Mouse (Mus musculus) embryonic facial prominence, embryonic 10.5 days (tissue): ENCODE results near the gene Msmp. TPM values are rescaled to one million over a fixed set of nuclear protein-coding genes. Genes with fewer than 3 reads are reported as not detected.

ENCODE experiments used
- DNase-seq: peaks from one replicate; pipeline ENCODE4 v3.0.0-alpha.2; 2017; ENCODE audit warnings: low spot score
- H3K27ac ChIP-seq: fragments of 300-500 bp; sonication (generic); replicated peaks from 2 replicates; pipeline ENCODE4 v1.5.1; 2016; ENCODE audit warnings: mild to moderate bottlenecking
- H3K27me3 ChIP-seq: fragments of 300-500 bp; sonication (generic); replicated peaks from 2 replicates; pipeline ENCODE4 v1.6.1; 2016; ENCODE audit warnings: low read depth, mild to moderate bottlenecking; ENCODE audit not compliant: poor library complexity, severe bottlenecking
- H3K36me3 ChIP-seq: fragments of 300-500 bp; sonication (generic); replicated peaks from 2 replicates; pipeline ENCODE4 v1.6.1; 2016; ENCODE audit warnings: mild to moderate bottlenecking, moderate library complexity
- H3K4me1 ChIP-seq: fragments of 300-500 bp; sonication (generic); 2 replicates; pipeline ENCODE4 v1.6.1; 2016
- H3K4me3 ChIP-seq: fragments of 300-500 bp; sonication (generic); 2 replicates; pipeline ENCODE4 v1.5.1; 2016; ENCODE audit warnings: mild to moderate bottlenecking, moderate library complexity
- H3K9me3 ChIP-seq: fragments of 300-500 bp; sonication (generic); 2 replicates; pipeline ENCODE4 v1.6.1; 2016; ENCODE audit warnings: mild to moderate bottlenecking
- WGBS: fragments of 180-500 bp; shearing (Covaris S2); methylation state at CpG from one replicate; pipeline ENCODE4 v1.1.7; 2016; 5-methylcytosine and 5-hydroxymethylcytosine counted together
- polyA plus RNA-seq: library from polyadenylated mRNA; unstranded; fragments of >200 nt; fragmentation: Nextera tagmentation; extraction: Ambion mirVana; gene quantifications from 2 replicates; pipeline ENCODE4 v1.2.1, GENCODE M21; 2016

The Msmp gene
- polyA plus RNA-seq, 1 experiment from 2014 or later: 0.34 TPM

GRCm38 (mm10) chr4:43567140-43567539 lies 17.2 kb downstream of the Msmp start:
- Histone ChIP-seq H3K4me3 (no peak overlapping the region), H3K4me1 (peaks cover 10% of the 10 kb centered on the region), H3K36me3 (peaks cover 77% of the 10 kb centered on the region), H3K27me3 (no peaks in the 10 kb centered on the region), H3K9me3 (no peaks in the 10 kb centered on the region), H3K27ac (no peak overlapping the region)
- no peak for DNase-seq
- 94% methylated on average over 9 of the region's 9 CpGs for WGBS

DNA sequence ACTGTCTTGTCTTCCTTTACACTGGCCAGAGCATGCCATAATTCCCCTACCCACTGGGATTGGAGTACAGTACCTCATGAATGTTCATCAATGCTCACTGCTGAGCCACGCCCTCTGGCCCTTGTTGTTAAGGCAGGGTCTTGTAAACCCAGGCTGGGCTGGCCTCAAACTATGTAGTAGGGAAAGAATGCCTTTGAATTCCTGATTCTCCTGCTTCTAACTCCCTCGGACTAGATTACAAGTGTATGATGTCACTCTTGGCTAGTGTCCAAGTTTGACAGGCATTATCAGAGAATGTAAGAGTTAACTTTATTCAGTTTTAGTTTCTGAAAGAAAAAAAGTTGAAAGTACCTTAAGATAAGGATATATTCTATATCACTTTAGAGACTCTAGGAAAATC lies 20.1 kb downstream of the Msmp start:
- DNase-seq: no peak
- H3K4me1 ChIP-seq: peaks cover 37% of the 10 kb centered on the region
- H3K36me3 ChIP-seq: peaks cover 48% of the 10 kb centered on the region
- 84% methylated on average over 2 of the region's 2 CpGs for WGBS
- no peak overlapping the region for H3K4me3 ChIP-seq
- no peaks in the 10 kb centered on the region for H3K9me3 ChIP-seq
- H3K27ac ChIP-seq: no peak overlapping the region
- no peaks in the 10 kb centered on the region for H3K27me3 ChIP-seq

GRCm38 (mm10) chr4:43563601-43563875 lies 20.8 kb downstream of the Msmp start:
- Histone ChIP-seq H3K4me1 (peaks cover 44% of the 10 kb centered on the region), H3K27me3 (no peaks in the 10 kb centered on the region), H3K36me3 (peaks cover 41% of the 10 kb centered on the region), H3K27ac (no peak overlapping the region), H3K4me3 (peak overlapping the region; percentile 94), H3K9me3 (no peaks in the 10 kb centered on the region)
- 88% methylated on average over 4 of the region's 4 CpGs for WGBS
- no peak for DNase-seq

GRCm38 (mm10) chr4:43562769-43563600 lies 21.3 kb downstream of the Msmp start:
- Histone ChIP-seq H3K36me3 (peaks cover 35% of the 10 kb centered on the region), H3K4me1 (peaks cover 50% of the 10 kb centered on the region), H3K27me3 (no peaks in the 10 kb centered on the region), H3K4me3 (peak overlapping the region; percentile 94), H3K27ac (peak overlapping the region; percentile 97), H3K9me3 (no peaks in the 10 kb centered on the region)
- 8% methylated on average over 22 of the region's 22 CpGs for WGBS
- no peak for DNase-seq

GRCm38 (mm10) chr4:43561997-43562768 lies 22.1 kb downstream of the Msmp start, which contains the start of the genes Creb3 and Tln1:
Gene Creb3 (plus strand): TSS chr4:43562332.
Gene Tln1 (minus strand): TSS chr4:43562691.
- peak within 1 kb of the TSS; percentile 97 for H3K27ac ChIP-seq
- H3K27me3 ChIP-seq: no peaks in the 10 kb centered on the region
- peak within 1 kb of the TSS; percentile 94 for H3K4me3 ChIP-seq
- peaks cover 35% of the 10 kb centered on the region for H3K36me3 ChIP-seq
- WGBS: under 1% methylated on average over 62 of the region's 62 CpGs
- peak; percentile 94 for DNase-seq
- H3K4me1 ChIP-seq: peaks cover 58% of the 10 kb centered on the region
- no peaks in the 10 kb centered on the region for H3K9me3 ChIP-seq

- Histone ChIP-seq H3K9me3 (no peaks in the 10 kb centered on the region), H3K4me1 (peaks cover 65% of the 10 kb centered on the region), H3K27me3 (no peaks in the 10 kb centered on the region), H3K36me3 (peaks cover 35% of the 10 kb centered on the region), H3K27ac (peak overlapping the region; percentile 97), H3K4me3 (peak overlapping the region; percentile 94)
- WGBS: 3% methylated on average over 16 of the region's 16 CpGs
- no peak for DNase-seq
Measured at GRCm38 (mm10) chr4:43561436-43561996, 22.8 kb downstream of the Msmp start.

- Histone ChIP-seq H3K9me3 (no peaks in the 10 kb centered on the region), H3K27ac (peak overlapping the region; percentile 36; the same call in 1 of the 2 replicates), H3K4me1 (peaks cover 65% of the 10 kb centered on the region), H3K4me3 (peak overlapping the region; percentile 94), H3K27me3 (no peaks in the 10 kb centered on the region), H3K36me3 (peaks cover 35% of the 10 kb centered on the region)
- WGBS: 33% methylated on average over 2 of the region's 2 CpGs
- no peak for DNase-seq
Measured at GRCm38 (mm10) chr4:43560976-43561375, 23.3 kb downstream of the Msmp start.

- Histone ChIP-seq H3K27ac (peak overlapping the region; percentile 36), H3K27me3 (no peaks in the 10 kb centered on the region), H3K36me3 (peaks cover 35% of the 10 kb centered on the region), H3K4me1 (peaks cover 65% of the 10 kb centered on the region), H3K4me3 (peak overlapping the region; percentile 94), H3K9me3 (no peaks in the 10 kb centered on the region)
- no peak for DNase-seq
- WGBS: 27% methylated on average over 6 of the region's 6 CpGs
Measured at GRCm38 (mm10) chr4:43560243-43560611, 24.1 kb downstream of the Msmp start.

GRCm38 (mm10) chr4:43559519-43560242 lies 24.6 kb downstream of the Msmp start:
- DNase-seq: no peak
- H3K4me3 ChIP-seq: peak overlapping the region; percentile 94
- 72% methylated on average over 13 of the region's 13 CpGs for WGBS

DNA sequence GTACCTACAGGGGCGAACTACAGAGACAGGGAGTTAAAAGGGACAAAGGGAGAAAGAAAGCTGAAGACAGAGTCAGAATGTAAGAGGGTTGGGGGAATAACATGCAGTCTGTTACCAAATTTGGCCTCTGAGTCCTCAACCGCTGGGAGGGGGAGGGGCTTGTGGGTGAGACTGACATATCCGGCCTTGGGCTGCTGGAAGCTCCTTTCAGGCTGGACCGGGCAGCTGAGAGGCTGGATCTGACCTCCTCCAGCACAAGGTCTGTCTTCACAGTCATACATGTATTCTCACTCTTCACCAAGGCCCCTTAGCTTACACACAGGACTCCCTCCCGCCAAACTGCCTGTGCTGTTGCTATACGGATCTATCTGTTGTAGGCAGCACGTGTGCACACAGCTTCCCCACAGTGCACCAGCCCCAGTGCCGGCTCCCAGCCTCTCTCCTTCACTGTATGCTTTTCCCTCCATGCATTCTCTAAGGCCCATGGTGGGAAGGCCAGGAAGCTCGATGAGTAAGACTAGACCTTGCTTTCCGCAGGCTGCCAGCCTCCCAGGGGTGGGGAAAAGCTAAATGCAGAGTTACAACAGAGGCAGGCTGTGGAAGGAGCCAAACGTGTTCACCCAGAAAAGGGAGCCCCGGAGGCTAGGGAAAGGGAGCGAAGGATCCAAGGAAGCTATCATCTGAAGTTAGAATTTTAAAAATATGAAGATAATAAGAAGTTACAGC lies 25.5 kb downstream of the Msmp start:
- Histone ChIP-seq H3K27ac (peak overlapping the region; percentile 87), H3K27me3 (no peaks in the 10 kb centered on the region), H3K4me1 (peaks cover 65% of the 10 kb centered on the region), H3K4me3 (peak overlapping the region; percentile 94), H3K36me3 (peaks cover 42% of the 10 kb centered on the region), H3K9me3 (no peaks in the 10 kb centered on the region)
- peak; percentile 83 for DNase-seq
- 17% methylated on average over 13 of the region's 13 CpGs for WGBS

More at GRCm38 (mm10) chr4:43559519-43560242, 24.6 kb downstream of the Msmp start:
- H3K4me1 ChIP-seq: peaks cover 65% of the 10 kb centered on the region
- H3K36me3 ChIP-seq: peaks cover 35% of the 10 kb centered on the region
- H3K27ac ChIP-seq: peak overlapping the region; percentile 87
- no peaks in the 10 kb centered on the region for H3K9me3 ChIP-seq
- H3K27me3 ChIP-seq: no peaks in the 10 kb centered on the region

- peak overlapping the region; percentile 87 for H3K27ac ChIP-seq
Measured at GRCm38 (mm10) chr4:43558028-43558630, 26.2 kb downstream of the Msmp start.

More at GRCm38 (mm10) chr4:43558028-43558630, 26.2 kb downstream of the Msmp start:
- Histone ChIP-seq H3K36me3 (peaks cover 48% of the 10 kb centered on the region), H3K9me3 (no peaks in the 10 kb centered on the region), H3K4me3 (peak overlapping the region; percentile 94), H3K27me3 (no peaks in the 10 kb centered on the region), H3K4me1 (peaks cover 58% of the 10 kb centered on the region)
- peak; percentile 20 for DNase-seq
- WGBS: 22% methylated on average over 5 of the region's 5 CpGs
